Mouse (Mus musculus): ENCODE results near the gene Elovl1.

GRCm38 (mm10) chr4:118457345-118457975, 29.6 kb downstream of the Elovl1 start, which contains the start of gene Mpl:
- no peak for TF ChIP-seq CTCF (IDR thresholded peaks at IDR 0.05; ENCODE audit: control insufficient read depth, insufficient read depth, insufficient replicate concordance, low read depth, low read length)
- TF ChIP-seq POLR2A (IDR thresholded peaks at IDR 0.05; ENCODE audit: control insufficient read depth, low read depth, low read length): no peak

Data from testis, adult 2 months (tissue).